Mouse (Mus musculus): ENCODE data around the gene Serinc5.

DNA sequence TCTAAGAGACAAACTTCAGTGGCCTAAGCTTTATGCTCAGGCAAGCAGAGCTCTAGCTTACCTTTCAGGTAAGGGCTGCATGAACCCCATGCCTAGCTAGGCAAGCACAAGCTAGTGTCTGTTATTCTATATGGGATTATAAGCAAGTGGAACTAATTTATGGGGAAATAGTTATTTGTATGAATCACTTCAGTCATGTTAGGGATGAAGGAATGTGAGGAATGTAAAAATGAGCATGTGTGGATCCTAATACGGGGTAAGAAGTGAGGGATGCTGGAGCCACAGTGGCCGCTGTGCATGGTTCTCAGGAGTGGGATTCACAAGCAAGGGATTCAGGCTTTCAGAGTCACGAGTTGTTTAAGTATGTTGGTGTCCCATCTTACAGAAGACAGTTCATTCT, 64.4 kb downstream of the Serinc5 start:
- TF ChIP-seq CTCF (IDR thresholded peaks at IDR 0.05; ENCODE audit: extremely low read depth, insufficient read length, insufficient replicate concordance, low read depth, low read length): no peak
- no peak for TF ChIP-seq POLR2A (IDR thresholded peaks at IDR 0.05; ENCODE audit: low read depth, low read length)

Measured in small intestine, adult 2 months (tissue).